Mouse (Mus musculus): Measurements from ENCODE around the gene BC049715. TPM values are rescaled to one million over a fixed set of nuclear protein-coding genes. Genes with fewer than 3 reads are reported as not detected.

The BC049715 gene
- polyA plus RNA-seq, 1 experiment = 168 TPM

- peaks cover 10% of the 10 kb centered on the region for H3K4me1 ChIP-seq (ENCODE audit: control insufficient read depth, insufficient read depth, low read length)
- H3K27me3 ChIP-seq (ENCODE audit: control insufficient read depth, insufficient read depth, low read length) = no peaks in the 10 kb centered on the region
- no peak for TF ChIP-seq CTCF (IDR thresholded peaks at IDR 0.05; ENCODE audit: control insufficient read depth, insufficient read depth, insufficient replicate concordance, low read depth, low read length)
- TF ChIP-seq POLR2A (IDR thresholded peaks at IDR 0.05; ENCODE audit: control insufficient read depth, low read depth, low read length) = no peak
- no peak overlapping the region; the same call in none of the 2 replicates for H3K4me3 ChIP-seq (ENCODE audit: control insufficient read depth, low read depth, low read length)
- H3K36me3 ChIP-seq (ENCODE audit: control insufficient read depth, insufficient read depth, low read length) = no peaks in the 10 kb centered on the region
- no peak overlapping the region for H3K27ac ChIP-seq (ENCODE audit: control insufficient read depth, insufficient read depth, low read depth, low read length)
Measured at GRCm38 (mm10) chr6:136809673-136810072, 17.8 kb upstream of the BC049715 start.

- Histone ChIP-seq H3K4me3 (ENCODE audit: control insufficient read depth, low read depth, low read length) (no peak overlapping the region), H3K4me1 (ENCODE audit: control insufficient read depth, insufficient read depth, low read length) (peaks cover 10% of the 10 kb centered on the region), H3K27me3 (ENCODE audit: control insufficient read depth, insufficient read depth, low read length) (no peaks in the 10 kb centered on the region), H3K27ac (ENCODE audit: control insufficient read depth, insufficient read depth, low read depth, low read length) (no peak overlapping the region), H3K36me3 (ENCODE audit: control insufficient read depth, insufficient read depth, low read length) (no peaks in the 10 kb centered on the region; the same call in 1 of the 2 replicates)
- no peak for TF ChIP-seq POLR2A (IDR thresholded peaks at IDR 0.05; ENCODE audit: control insufficient read depth, low read depth, low read length)
- no peak for TF ChIP-seq CTCF (IDR thresholded peaks at IDR 0.05; ENCODE audit: control insufficient read depth, insufficient read depth, insufficient replicate concordance, low read depth, low read length)
Measured at GRCm38 (mm10) chr6:136811196-136811595, 16.2 kb upstream of the BC049715 start.

GRCm38 (mm10) chr6:136813117-136813516, 14.3 kb upstream of the BC049715 start:
- no peak overlapping the region for H3K27ac ChIP-seq (ENCODE audit: control insufficient read depth, insufficient read depth, low read depth, low read length)
- H3K4me1 ChIP-seq (ENCODE audit: control insufficient read depth, insufficient read depth, low read length) = peaks cover 3% of the 10 kb centered on the region
- no peaks in the 10 kb centered on the region for H3K27me3 ChIP-seq (ENCODE audit: control insufficient read depth, insufficient read depth, low read length)
- TF ChIP-seq POLR2A (IDR thresholded peaks at IDR 0.05; ENCODE audit: control insufficient read depth, low read depth, low read length) (no peak), CTCF (IDR thresholded peaks at IDR 0.05; ENCODE audit: control insufficient read depth, insufficient read depth, insufficient replicate concordance, low read depth, low read length) (no peak)
- no peaks in the 10 kb centered on the region; the same call in 1 of the 2 replicates for H3K36me3 ChIP-seq (ENCODE audit: control insufficient read depth, insufficient read depth, low read length)
- no peak overlapping the region for H3K4me3 ChIP-seq (ENCODE audit: control insufficient read depth, low read depth, low read length)

GRCm38 (mm10) chr6:136815381-136815780, 12.0 kb upstream of the BC049715 start:
- H3K4me3 ChIP-seq (ENCODE audit: control insufficient read depth, low read depth, low read length) = no peak overlapping the region
- H3K36me3 ChIP-seq (ENCODE audit: control insufficient read depth, insufficient read depth, low read length) = peaks cover 4% of the 10 kb centered on the region
- H3K27ac ChIP-seq (ENCODE audit: control insufficient read depth, insufficient read depth, low read depth, low read length) = no peak overlapping the region; the same call in 1 of the 2 replicates
- no peak for TF ChIP-seq CTCF (IDR thresholded peaks at IDR 0.05; ENCODE audit: control insufficient read depth, insufficient read depth, insufficient replicate concordance, low read depth, low read length)
- no peak for TF ChIP-seq POLR2A (IDR thresholded peaks at IDR 0.05; ENCODE audit: control insufficient read depth, low read depth, low read length)
- no peaks in the 10 kb centered on the region for H3K27me3 ChIP-seq (ENCODE audit: control insufficient read depth, insufficient read depth, low read length)
- H3K4me1 ChIP-seq (ENCODE audit: control insufficient read depth, insufficient read depth, low read length) = no peaks in the 10 kb centered on the region; the same call in 1 of the 2 replicates

GRCm38 (mm10) chr6:136816826-136817225, 10.6 kb upstream of the BC049715 start:
- no peaks in the 10 kb centered on the region for H3K27me3 ChIP-seq (ENCODE audit: control insufficient read depth, insufficient read depth, low read length)
- no peak overlapping the region for H3K27ac ChIP-seq (ENCODE audit: control insufficient read depth, insufficient read depth, low read depth, low read length)
- H3K4me1 ChIP-seq (ENCODE audit: control insufficient read depth, insufficient read depth, low read length) = no peaks in the 10 kb centered on the region; the same call in 1 of the 2 replicates
- TF ChIP-seq POLR2A (IDR thresholded peaks at IDR 0.05; ENCODE audit: control insufficient read depth, low read depth, low read length) = no peak
- TF ChIP-seq CTCF (IDR thresholded peaks at IDR 0.05; ENCODE audit: control insufficient read depth, insufficient read depth, insufficient replicate concordance, low read depth, low read length) = no peak
- H3K4me3 ChIP-seq (ENCODE audit: control insufficient read depth, low read depth, low read length) = peak overlapping the region; percentile 10
- peaks cover 6% of the 10 kb centered on the region for H3K36me3 ChIP-seq (ENCODE audit: control insufficient read depth, insufficient read depth, low read length)

- H3K36me3 ChIP-seq (ENCODE audit: control insufficient read depth, insufficient read depth, low read length) = peaks cover 6% of the 10 kb centered on the region
- no peaks in the 10 kb centered on the region; the same call in 1 of the 2 replicates for H3K4me1 ChIP-seq (ENCODE audit: control insufficient read depth, insufficient read depth, low read length)
- no peaks in the 10 kb centered on the region for H3K27me3 ChIP-seq (ENCODE audit: control insufficient read depth, insufficient read depth, low read length)
- H3K27ac ChIP-seq (ENCODE audit: control insufficient read depth, insufficient read depth, low read depth, low read length) = no peak overlapping the region
- TF ChIP-seq CTCF (IDR thresholded peaks at IDR 0.05; ENCODE audit: control insufficient read depth, insufficient read depth, insufficient replicate concordance, low read depth, low read length) (no peak), POLR2A (IDR thresholded peaks at IDR 0.05; ENCODE audit: control insufficient read depth, low read depth, low read length) (no peak)
- no peak overlapping the region for H3K4me3 ChIP-seq (ENCODE audit: control insufficient read depth, low read depth, low read length)
Measured at GRCm38 (mm10) chr6:136817549-136817948, 9.9 kb upstream of the BC049715 start.

GRCm38 (mm10) chr6:136820381-136820780, 7.0 kb upstream of the BC049715 start:
- no peak for TF ChIP-seq POLR2A (IDR thresholded peaks at IDR 0.05; ENCODE audit: control insufficient read depth, low read depth, low read length)
- TF ChIP-seq CTCF (IDR thresholded peaks at IDR 0.05; ENCODE audit: control insufficient read depth, insufficient read depth, insufficient replicate concordance, low read depth, low read length) = no peak
- Histone ChIP-seq H3K4me1 (ENCODE audit: control insufficient read depth, insufficient read depth, low read length) (no peaks in the 10 kb centered on the region; the same call in 1 of the 2 replicates), H3K36me3 (ENCODE audit: control insufficient read depth, insufficient read depth, low read length) (peaks cover 11% of the 10 kb centered on the region), H3K27me3 (ENCODE audit: control insufficient read depth, insufficient read depth, low read length) (no peaks in the 10 kb centered on the region), H3K4me3 (ENCODE audit: control insufficient read depth, low read depth, low read length) (no peak overlapping the region), H3K27ac (ENCODE audit: control insufficient read depth, insufficient read depth, low read depth, low read length) (no peak overlapping the region)

Data from testis, adult 2 months (tissue).